Mouse (Mus musculus) thymus, postnatal 36 days (tissue): ENCODE results near the gene Olfr1448.
"Not testable (repeated sequence)": the region's sequence is repeated elsewhere in the genome, so short reads cannot be mapped to it uniquely, and the experiment has no call there.

Experiments
- DNase-seq, 2 experiments: peaks; one replicate each; pipeline ENCODE4 v3.0.0; 2022; ENCODE audit warnings: mixed read lengths in 2 of 2

Gene Olfr1448

DNA sequence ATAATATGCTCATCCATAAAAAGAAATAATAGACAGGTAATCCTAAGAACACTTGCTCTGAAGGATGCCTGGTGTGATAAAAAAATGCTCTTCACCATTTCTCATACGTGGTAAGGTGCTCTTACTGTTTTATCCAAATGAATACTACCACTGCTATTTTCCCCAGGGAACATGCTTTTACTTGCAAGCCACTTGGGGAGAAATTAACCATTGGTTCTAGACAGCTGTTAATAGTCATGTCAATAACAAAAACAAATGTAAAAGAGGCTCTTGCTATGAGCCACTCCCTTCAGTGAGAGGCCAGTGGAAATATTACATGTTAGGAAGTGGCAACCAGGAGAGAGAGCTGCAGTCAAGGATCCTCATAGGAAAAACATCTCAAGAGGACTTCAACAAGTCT, at the start of gene Olfr1448:
Gene Olfr1448, minus strand, starts transcription at position 101 of the 400 bp plus-strand sequence.
- no peak for DNase-seq

DNA sequence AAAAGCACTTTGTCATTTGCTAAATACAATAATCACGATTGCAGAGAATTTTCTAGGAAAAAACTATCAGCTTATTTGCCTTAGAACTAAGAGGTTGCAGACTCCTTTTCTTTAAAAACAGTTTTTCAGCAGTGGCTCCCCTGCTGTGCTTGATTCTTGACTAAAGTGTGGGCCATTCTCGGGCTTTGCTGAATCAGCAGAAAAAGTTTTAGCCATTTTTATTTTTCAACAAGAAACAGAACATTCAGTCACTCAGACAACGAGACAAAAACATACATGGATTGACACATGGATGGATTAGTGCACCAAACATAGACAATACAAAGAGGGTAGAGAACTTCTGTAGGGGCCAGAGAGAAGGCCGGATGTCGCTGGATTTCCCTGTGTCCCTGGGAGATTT, 45.9 kb upstream of the Olfr1448 start:
- DNase-seq, result not testable (repeated sequence)

- no peak for DNase-seq
These were observed 25.7 kb upstream of the Olfr1448 start, which contains the start of gene Olfr1450 for GRCm38 (mm10) chr19:12949958-12950357. TSS of gene Olfr1450 (plus strand) at chr19:12950258.

GRCm38 (mm10) chr19:12930540-12930939, 6.3 kb upstream of the Olfr1448 start, which contains the start of gene Olfr1449:
TSS of gene Olfr1449 (plus strand) at chr19:12930840.
- DNase-seq, result no peak

DNA sequence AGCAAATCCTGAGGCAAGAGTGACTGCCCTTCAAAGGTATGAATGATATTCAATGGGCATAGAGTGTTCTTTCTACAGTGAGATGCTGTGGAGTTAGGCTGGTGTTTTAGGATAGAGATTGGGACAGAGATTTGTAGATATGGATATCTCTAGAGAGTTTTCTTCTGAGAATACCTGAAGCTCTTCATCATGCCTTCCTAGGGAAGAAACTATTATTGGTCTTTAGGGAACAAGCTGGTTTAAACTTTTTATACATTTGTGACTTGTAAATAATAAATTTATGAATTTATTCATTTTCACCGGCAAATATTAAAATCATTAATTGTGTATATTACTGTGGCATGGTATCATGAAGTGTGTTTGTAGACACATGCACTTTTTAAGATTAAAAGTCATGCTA, 20.6 kb downstream of the Olfr1448 start, which contains the start of gene Olfr1447:
Gene Olfr1447, minus strand, starts transcription at position 101 of the 400 bp plus-strand sequence.
- DNase-seq, result no peak

DNA sequence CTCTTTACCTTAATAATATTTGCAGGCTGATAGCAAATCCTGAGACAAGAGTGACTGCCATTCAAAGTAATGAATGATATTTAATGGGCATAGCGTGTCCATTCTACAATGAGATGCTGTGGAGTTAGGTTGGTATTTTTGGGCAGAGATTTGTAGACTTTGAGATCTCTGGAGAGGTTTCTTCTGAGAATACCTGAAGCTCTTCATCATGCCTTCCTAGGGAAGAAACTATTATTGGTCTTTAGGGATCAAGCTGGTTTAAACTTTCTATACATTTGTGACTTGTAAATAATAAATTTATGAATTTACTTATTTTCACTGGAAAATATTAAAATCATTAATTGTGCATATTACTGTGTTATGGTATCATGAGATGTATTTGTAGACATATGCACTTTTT, 30.8 kb downstream of the Olfr1448 start, which contains the start of gene Olfr1446:
Gene Olfr1446, minus strand, starts transcription at position 101 of the 400 bp plus-strand sequence.
- no peak for DNase-seq

DNA sequence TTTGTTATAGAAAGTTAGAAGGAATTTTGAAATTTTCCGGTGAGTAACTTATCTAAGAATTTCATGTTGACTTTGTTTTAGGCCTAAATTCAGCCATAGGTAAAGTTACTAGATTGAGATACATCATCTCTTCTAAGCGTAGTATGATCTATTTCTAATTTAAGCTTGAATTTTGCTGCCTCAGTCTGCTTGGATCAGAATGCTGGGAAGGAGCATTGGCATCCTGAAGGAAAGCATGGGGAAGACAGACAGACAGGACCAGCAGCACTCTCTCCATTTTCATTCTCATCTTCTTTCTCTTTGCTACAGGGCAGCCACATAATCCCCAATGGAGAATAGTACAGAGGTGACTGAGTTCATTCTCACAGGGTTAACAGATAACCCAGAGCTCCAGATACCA, 40.7 kb downstream of the Olfr1448 start, which contains the start of gene Olfr1445:
Gene Olfr1445, plus strand, starts transcription at position 301 of the 400 bp plus-strand sequence.
- no peak for DNase-seq
